Mouse (Mus musculus) heart, postnatal 14 days (tissue): ENCODE measurements around the gene Ddhd1. TPM values are rescaled to one million over a fixed set of nuclear protein-coding genes. Genes with fewer than 3 reads are reported as not detected.
A peak's percentile ranks its signal among the peaks of the same experiment; 100 is the strongest.

ENCODE experiments used
- DNase-seq, 2 experiments: peaks; one replicate each; pipeline ENCODE4 v3.0.0; 2021 to 2022
- intact Hi-C: fragments of 180-260 bp; cut with DNase I; formaldehyde crosslinking; loops from one replicate; pipeline ENCODE4 v1.15.1; 2025
- microRNA-seq, 2 experiments: library from miRNA; unstranded; fragments of <30 nt; microRNA quantifications; one replicate each; pipeline ENCODE4 v1.2.0; 2021 to 2022
- total RNA-seq, 2 experiments: library from RNA; stranded (reverse); gene quantifications; 2 replicates each; pipeline ENCODE4 v1.2.3; 2021

Ddhd1 gene
- total RNA-seq, 2 experiments from 2014 or later = 10.0 to 11.8 TPM

DNA sequence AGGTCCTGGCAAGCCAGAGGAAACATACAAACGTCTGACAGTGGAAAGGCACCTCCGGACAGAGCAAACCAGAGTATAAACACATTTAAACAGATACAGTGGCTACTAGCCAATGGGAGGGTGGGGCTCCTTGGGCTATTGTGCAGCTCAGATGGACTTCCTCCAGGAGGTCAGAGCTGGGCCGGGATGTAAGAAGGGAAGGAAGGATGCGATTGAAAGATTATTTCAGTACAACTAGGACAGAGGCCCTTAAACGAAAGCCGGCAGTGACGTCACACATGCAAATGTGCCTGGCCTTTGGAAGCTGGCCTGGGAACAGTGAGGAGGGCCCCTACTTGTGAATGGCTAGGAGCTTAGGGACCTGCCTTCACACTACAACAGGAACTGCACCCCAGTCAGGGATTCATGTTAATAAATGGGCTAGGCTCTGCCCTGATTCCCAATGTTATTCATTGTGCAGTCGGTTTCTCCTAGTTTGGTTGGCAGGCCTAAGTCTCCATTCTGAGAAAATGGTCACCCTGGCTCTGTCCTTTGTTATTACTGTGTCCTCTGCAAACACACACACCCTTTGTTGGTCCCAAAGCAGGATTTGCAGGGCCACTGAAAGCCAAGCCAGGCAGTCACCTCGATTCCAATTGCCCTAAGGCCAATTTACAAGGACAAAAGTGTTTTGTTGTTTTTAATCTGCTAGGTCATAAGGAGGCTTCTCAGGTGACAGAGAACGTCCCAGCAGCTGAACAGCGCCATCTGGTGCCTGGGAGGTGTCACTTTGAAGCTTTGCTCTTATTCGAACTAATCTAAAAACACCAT, 118.1 kb downstream of the Ddhd1 start:
- intact Hi-C loops = loop anchor here (1.0 to 5.0 kb wide), 3 partner anchors 62 to 223 kb away; partner anchors contain the start of gene Ero1l

More for the DNA sequence above, 118.1 kb downstream of the Ddhd1 start:
- peak; percentile 84 to 88 for DNase-seq

Small RNA genes within 50 kb of the gene (microRNA-seq; reads per million reads assigned to microRNA genes)
- 2.7 to 3.4 reads per million in 2 experiments for gene Mir5131

Other genes with a start within 250 kb of the Ddhd1 start
- 100 to 1,000 TPM; 269 to 291 TPM for gene Fermt2, start 128.0 kb downstream of the Ddhd1 start, total RNA-seq